Mouse (Mus musculus): Measurements from ENCODE around the gene Osbp. TPM values are rescaled to one million over a fixed set of nuclear protein-coding genes. Genes with fewer than 3 reads are reported as not detected.

The Osbp gene
- polyA plus RNA-seq, 1 experiment from 2014 or later = 4.1 TPM

DNA sequence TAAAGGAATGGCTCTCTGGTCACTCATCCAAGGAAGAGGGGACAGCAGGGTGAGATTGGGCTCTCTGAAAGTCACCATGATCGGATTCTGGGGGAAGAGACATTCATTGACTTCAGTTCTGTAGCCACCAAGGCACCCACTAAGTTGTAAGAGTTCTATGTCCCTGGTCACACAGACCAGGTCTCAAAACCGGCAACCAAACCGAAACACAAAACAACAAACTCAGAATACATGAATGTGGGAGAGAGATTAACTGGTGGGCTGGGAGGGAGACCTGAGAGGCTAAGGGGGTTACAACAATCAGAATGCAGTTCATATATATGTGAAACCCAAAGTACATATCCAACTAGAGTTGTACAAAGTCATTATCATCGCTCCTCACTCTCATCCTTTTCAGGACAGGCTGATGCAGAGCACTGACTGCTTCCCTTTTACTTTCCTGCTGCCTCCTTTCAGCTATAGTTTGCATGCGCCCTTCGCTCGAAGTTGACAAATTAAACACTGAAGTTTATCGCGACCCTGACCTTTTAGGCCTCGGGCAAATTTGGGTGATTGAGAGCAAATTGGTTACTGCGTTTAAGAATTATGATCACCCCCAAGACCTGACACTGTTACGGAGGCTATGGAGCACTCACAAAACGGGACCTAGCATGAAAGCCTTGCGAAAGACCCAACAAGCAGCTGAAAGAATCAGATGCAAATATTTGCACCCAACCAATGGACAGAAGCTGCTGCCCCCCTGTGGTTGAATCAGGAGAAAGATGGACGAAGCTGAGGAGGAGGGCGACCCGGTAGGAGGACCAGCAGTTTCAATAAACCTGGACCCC is 41.6 kb downstream of the Osbp start:
- Histone ChIP-seq H3K9me3 (replicated peaks) (no peaks in the 10 kb centered on the region), H3K9ac (no peak overlapping the region)
- no peak for ATAC-seq

GRCm38 (mm10) chr19:12008410-12009380 is 43.0 kb downstream of the Osbp start:
- H3K4me3 ChIP-seq = peak overlapping the region; percentile 9; the same call in 1 of the 2 replicates
- no peak overlapping the region for H3K9ac ChIP-seq
- ATAC-seq = no peak
- H3K4me2 ChIP-seq = 0 out of 2 replicates have a peak overlapping the region, but pooled peaks have one; percentile 3
- H3K27me3 ChIP-seq = no peaks in the 10 kb centered on the region
- no peaks in the 10 kb centered on the region for H3K9me3 ChIP-seq (replicated peaks)
- 22% methylated on average over 17 of the region's 17 CpGs for WGBS
- no peaks in the 10 kb centered on the region for H3K36me3 ChIP-seq (ENCODE audit: poor library complexity, severe bottlenecking)
- H3K27ac ChIP-seq = no peak overlapping the region; the same call in 1 of the 2 replicates
- peaks cover 25% of the 10 kb centered on the region for H3K4me1 ChIP-seq

More for the DNA sequence above, 41.6 kb downstream of the Osbp start:
- Histone ChIP-seq H3K27ac (no peak overlapping the region), H3K36me3 (ENCODE audit: poor library complexity, severe bottlenecking) (no peaks in the 10 kb centered on the region), H3K4me1 (peaks cover 25% of the 10 kb centered on the region), H3K27me3 (no peaks in the 10 kb centered on the region), H3K4me3 (peak overlapping the region; percentile 55), H3K4me2 (peak overlapping the region; percentile 71)
- 13% methylated on average over 17 of the region's 17 CpGs for WGBS

DNA sequence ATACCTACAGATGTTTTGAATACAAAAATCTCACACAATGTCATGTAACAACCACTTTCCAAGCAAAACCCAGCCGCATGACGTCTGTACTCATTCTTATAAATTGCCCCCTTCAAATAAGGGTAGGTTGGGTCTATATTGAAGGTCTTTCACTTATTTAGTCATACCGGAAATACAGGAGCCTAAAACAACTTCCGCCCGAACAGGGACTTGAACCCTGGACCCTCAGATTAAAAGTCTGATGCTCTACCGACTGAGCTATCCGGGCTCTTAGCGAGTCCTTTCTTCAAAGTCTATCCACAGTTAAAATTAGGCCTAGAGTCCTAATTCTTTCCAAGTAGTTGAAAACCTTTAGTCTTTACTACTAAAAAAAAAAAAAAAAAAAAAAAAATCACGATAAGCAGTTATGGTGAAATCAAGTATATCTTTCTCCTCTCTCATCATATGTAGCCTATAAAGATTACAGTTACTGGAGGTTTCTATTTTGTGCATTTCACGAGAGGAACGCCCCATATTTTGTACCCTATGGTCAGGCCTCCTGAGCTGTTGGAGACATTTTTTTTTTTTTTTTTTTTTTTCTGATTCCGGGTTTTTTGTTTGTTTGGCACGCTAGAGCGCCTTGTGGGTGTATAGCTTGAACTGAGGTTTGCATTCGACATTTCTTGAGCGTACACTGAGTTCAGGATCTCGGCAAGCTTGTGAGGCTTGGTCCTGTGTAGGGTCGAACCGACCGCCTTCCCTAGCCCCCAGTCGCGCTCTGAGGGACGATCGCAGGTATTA is 44.0 kb downstream of the Osbp start:
- Histone ChIP-seq H3K27ac (peak overlapping the region; percentile 95), H3K9ac (peak overlapping the region; percentile 84)
- under 1% methylated on average over 24 of the region's 24 CpGs for WGBS

GRCm38 (mm10) chr19:12010281-12010771 is 44.6 kb downstream of the Osbp start:
- no peaks in the 10 kb centered on the region for H3K27me3 ChIP-seq
- H3K4me3 ChIP-seq = peak overlapping the region; percentile 70
- peak overlapping the region; percentile 84 for H3K9ac ChIP-seq
- H3K27ac ChIP-seq = peak overlapping the region; percentile 95
- H3K9me3 ChIP-seq (replicated peaks) = no peaks in the 10 kb centered on the region
- under 1% methylated on average over 24 of the region's 24 CpGs for WGBS
- no peaks in the 10 kb centered on the region for H3K36me3 ChIP-seq (ENCODE audit: poor library complexity, severe bottlenecking)
- peak overlapping the region; percentile 66 for H3K4me2 ChIP-seq
- peak; percentile 13 for ATAC-seq
- H3K4me1 ChIP-seq = peaks cover 16% of the 10 kb centered on the region

More for the DNA sequence above, 44.0 kb downstream of the Osbp start:
- Histone ChIP-seq H3K4me1 (peaks cover 18% of the 10 kb centered on the region), H3K36me3 (ENCODE audit: poor library complexity, severe bottlenecking) (no peaks in the 10 kb centered on the region), H3K4me2 (peak overlapping the region; percentile 66), H3K27me3 (no peaks in the 10 kb centered on the region), H3K9me3 (replicated peaks) (no peaks in the 10 kb centered on the region), H3K4me3 (peak overlapping the region; percentile 70)
- peak; percentile 14 for ATAC-seq

- WGBS = under 1% methylated on average over 26 of the region's 26 CpGs
- Histone ChIP-seq H3K27me3 (no peaks in the 10 kb centered on the region), H3K36me3 (ENCODE audit: poor library complexity, severe bottlenecking) (no peaks in the 10 kb centered on the region), H3K9ac (peak overlapping the region; percentile 84), H3K27ac (peak overlapping the region; percentile 95), H3K4me2 (peak overlapping the region; percentile 66), H3K4me1 (peaks cover 16% of the 10 kb centered on the region), H3K9me3 (replicated peaks) (no peaks in the 10 kb centered on the region), H3K4me3 (peak overlapping the region; percentile 70)
- ATAC-seq = peak; percentile 65
These were observed 45.3 kb downstream of the Osbp start for GRCm38 (mm10) chr19:12010916-12011559.

DNA sequence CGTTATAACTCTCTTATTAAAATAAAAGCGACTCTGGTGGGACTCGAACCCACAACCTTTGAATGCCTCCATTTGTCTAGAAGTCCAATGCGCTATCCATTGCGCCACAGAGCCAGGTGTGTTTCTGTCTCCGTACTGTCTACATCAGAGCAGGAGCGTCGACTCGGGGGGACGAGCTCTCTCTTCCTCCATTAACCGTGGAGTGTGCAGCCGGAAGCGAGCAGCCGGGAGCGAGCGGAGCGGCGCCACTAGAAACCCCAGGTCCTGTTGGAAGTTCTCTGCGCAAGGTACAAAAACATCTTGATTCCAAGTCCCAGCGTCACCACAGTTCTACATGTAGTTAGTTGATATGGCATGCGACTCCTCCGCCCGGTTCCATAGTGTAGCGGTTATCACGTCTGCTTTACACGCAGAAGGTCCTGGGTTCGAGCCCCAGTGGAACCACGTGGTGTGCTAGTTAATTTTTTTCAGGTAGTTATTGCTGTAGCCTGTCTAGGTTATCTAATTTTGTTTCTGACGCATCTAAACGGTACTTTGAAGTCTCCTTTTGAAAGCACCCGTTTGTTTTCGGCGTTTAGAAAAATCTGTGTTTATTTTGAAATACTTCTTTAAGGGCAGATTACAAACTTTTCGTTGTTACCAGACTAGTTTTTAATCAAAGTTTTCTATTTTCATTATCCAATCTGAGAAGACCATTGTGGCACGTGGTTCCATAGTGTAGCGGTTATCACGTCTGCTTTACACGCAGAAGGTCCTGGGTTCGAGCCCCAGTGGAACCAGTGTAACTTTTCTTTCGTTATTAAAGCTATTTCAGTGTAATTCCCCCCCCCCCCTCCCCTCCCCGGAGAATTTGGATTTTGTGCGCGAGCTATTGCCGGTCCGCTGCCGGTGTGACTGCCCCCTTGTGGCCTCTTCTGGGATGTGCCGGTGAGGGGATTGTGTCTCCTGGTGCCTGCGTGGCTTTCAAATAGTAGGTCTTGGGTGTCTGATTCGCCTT is 46.1 kb downstream of the Osbp start:
- H3K9ac ChIP-seq = peak overlapping the region; percentile 5; the same call in 1 of the 2 replicates
- H3K36me3 ChIP-seq (ENCODE audit: poor library complexity, severe bottlenecking) = no peaks in the 10 kb centered on the region
- no peaks in the 10 kb centered on the region for H3K27me3 ChIP-seq
- H3K4me2 ChIP-seq = peak overlapping the region; percentile 66
- peak overlapping the region; percentile 70 for H3K4me3 ChIP-seq
- under 1% methylated on average over 49 of the region's 49 CpGs for WGBS
- peak overlapping the region; percentile 95 for H3K27ac ChIP-seq
- no peaks in the 10 kb centered on the region for H3K9me3 ChIP-seq (replicated peaks)
- ATAC-seq = peak; percentile 86
- H3K4me1 ChIP-seq = peaks cover 9% of the 10 kb centered on the region

GRCm38 (mm10) chr19:12012615-12013014 is 46.9 kb downstream of the Osbp start:
- Histone ChIP-seq H3K27ac (no peak overlapping the region), H3K27me3 (no peaks in the 10 kb centered on the region), H3K4me3 (peak overlapping the region; percentile 70), H3K9ac (peak overlapping the region; percentile 46; the same call in 1 of the 2 replicates), H3K4me2 (peak overlapping the region; percentile 66), H3K4me1 (peaks cover 1% of the 10 kb centered on the region; the same call in 1 of the 2 replicates), H3K9me3 (replicated peaks) (no peaks in the 10 kb centered on the region), H3K36me3 (ENCODE audit: poor library complexity, severe bottlenecking) (no peaks in the 10 kb centered on the region)
- 1% methylated on average over 10 of the region's 10 CpGs for WGBS
- no peak for ATAC-seq

DNA sequence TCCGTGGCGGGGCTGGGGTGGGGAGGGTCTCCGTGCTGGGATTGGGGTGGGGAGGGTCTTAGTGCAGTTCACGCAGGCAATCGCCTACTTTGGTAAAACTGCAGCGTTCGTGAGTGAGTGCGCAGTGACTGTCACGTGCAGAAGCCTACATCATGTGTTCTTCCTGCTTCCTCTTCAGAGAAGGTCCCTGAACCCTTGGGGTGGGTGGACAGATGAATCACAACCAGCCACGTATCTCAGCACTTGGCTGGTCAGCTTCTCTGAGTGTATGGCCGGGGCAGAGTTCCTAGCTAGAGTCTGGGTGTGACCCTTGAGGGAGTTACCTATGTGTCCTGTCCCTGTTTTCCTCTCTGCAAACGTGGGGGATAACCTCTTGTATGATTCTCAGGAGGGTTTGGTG is 47.5 kb downstream of the Osbp start:
- no peak overlapping the region for H3K27ac ChIP-seq
- WGBS = 0% methylated on average over 12 of the region's 12 CpGs
- no peak for ATAC-seq
- H3K36me3 ChIP-seq (ENCODE audit: poor library complexity, severe bottlenecking) = no peaks in the 10 kb centered on the region
- peak overlapping the region; percentile 66 for H3K4me2 ChIP-seq
- peak overlapping the region; percentile 46 for H3K9ac ChIP-seq
- H3K9me3 ChIP-seq (replicated peaks) = no peaks in the 10 kb centered on the region
- H3K27me3 ChIP-seq = no peaks in the 10 kb centered on the region
- peak overlapping the region; percentile 70 for H3K4me3 ChIP-seq
- no peaks in the 10 kb centered on the region for H3K4me1 ChIP-seq

DNA sequence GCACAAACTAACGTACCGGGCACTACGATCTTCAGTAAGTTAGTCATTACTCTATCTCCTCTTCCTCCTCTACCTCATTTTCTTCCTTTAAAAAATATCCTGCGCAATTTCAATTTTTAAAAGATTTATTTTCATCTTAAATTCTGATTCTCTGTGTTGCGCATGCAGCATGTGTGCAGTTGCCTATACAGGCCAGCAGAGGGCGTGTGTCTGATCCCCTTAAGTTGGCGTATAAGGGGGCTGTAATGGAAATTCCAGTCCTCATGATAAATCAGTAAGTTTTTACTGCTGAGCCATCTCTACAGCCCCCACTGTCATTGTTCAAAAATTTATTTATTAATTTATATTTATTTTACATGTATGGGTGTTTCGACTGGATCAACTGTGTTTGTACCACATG is 50.0 kb downstream of the Osbp start:
- no peak overlapping the region for H3K27ac ChIP-seq
- 70% methylated on average over 8 of the region's 8 CpGs for WGBS
- H3K4me2 ChIP-seq = no peak overlapping the region
- no peaks in the 10 kb centered on the region for H3K4me1 ChIP-seq
- no peaks in the 10 kb centered on the region for H3K9me3 ChIP-seq (replicated peaks)
- H3K4me3 ChIP-seq = no peak overlapping the region
- ATAC-seq = no peak
- no peak overlapping the region for H3K9ac ChIP-seq
- no peaks in the 10 kb centered on the region for H3K36me3 ChIP-seq (ENCODE audit: poor library complexity, severe bottlenecking)
- no peaks in the 10 kb centered on the region for H3K27me3 ChIP-seq

GRCm38 (mm10) chr19:12016192-12016591 is 50.5 kb downstream of the Osbp start:
- Histone ChIP-seq H3K9me3 (replicated peaks) (no peaks in the 10 kb centered on the region), H3K27ac (no peak overlapping the region), H3K4me2 (no peak overlapping the region), H3K9ac (no peak overlapping the region), H3K27me3 (no peaks in the 10 kb centered on the region), H3K36me3 (ENCODE audit: poor library complexity, severe bottlenecking) (no peaks in the 10 kb centered on the region), H3K4me3 (no peak overlapping the region), H3K4me1 (no peaks in the 10 kb centered on the region)
- ATAC-seq = no peak
- 83% methylated on average over 4 of the region's 4 CpGs for WGBS
